Mouse (Mus musculus) embryonic facial prominence, embryonic 12.5 days (tissue): ENCODE data around the gene Sstr5. TPM values are rescaled to one million over a fixed set of nuclear protein-coding genes. Genes with fewer than 3 reads are reported as not detected.

Source experiments
- ATAC-seq: fragments of 200-750 bp; cut with Nextera tagmentation; 2 replicates; pipeline ENCODE4 v1.8.0; 2017; ENCODE audit not compliant: insufficient number of reproducible peaks, insufficient read depth, low FRiP score, low TSS enrichment
- H3K27ac ChIP-seq: fragments of 300-500 bp; sonication (generic); 2 replicates; pipeline ENCODE4 v1.5.1; 2016; ENCODE audit warnings: mild to moderate bottlenecking
- H3K27me3 ChIP-seq: fragments of 300-500 bp; sonication (generic); 2 replicates; pipeline ENCODE4 v1.6.1; 2016; ENCODE audit warnings: mild to moderate bottlenecking, moderate library complexity
- H3K36me3 ChIP-seq: fragments of 300-500 bp; sonication (generic); 2 replicates; pipeline ENCODE4 v1.6.1; 2016; ENCODE audit warnings: mild to moderate bottlenecking
- H3K4me1 ChIP-seq: fragments of 300-500 bp; sonication (generic); 2 replicates; pipeline ENCODE4 v1.6.1; 2016
- H3K4me2 ChIP-seq: fragments of 300-500 bp; sonication (generic); replicated peaks from 2 replicates; pipeline ENCODE4 v1.6.1; 2016; ENCODE audit warnings: mild to moderate bottlenecking, moderate library complexity
- H3K4me3 ChIP-seq: fragments of 300-500 bp; sonication (generic); 2 replicates; pipeline ENCODE4 v1.5.1; 2016; ENCODE audit warnings: mild to moderate bottlenecking
- H3K9ac ChIP-seq: fragments of 300-500 bp; sonication (generic); 2 replicates; pipeline ENCODE4 v1.6.1; 2016; ENCODE audit warnings: mild to moderate bottlenecking, moderate library complexity
- H3K9me3 ChIP-seq: fragments of 300-500 bp; sonication (generic); 2 replicates; pipeline ENCODE4 v1.6.1; 2016; ENCODE audit warnings: mild to moderate bottlenecking, moderate library complexity
- WGBS: fragments of 180-500 bp; shearing (Covaris S2); methylation state at CpG from one replicate; pipeline ENCODE4 v1.1.7; 2016; 5-methylcytosine and 5-hydroxymethylcytosine counted together
- polyA plus RNA-seq: library from polyadenylated mRNA; unstranded; fragments of >200 nt; fragmentation: Nextera tagmentation; extraction: Ambion mirVana; gene quantifications from 2 replicates; pipeline ENCODE4 v1.2.1, GENCODE M21; 2016

The Sstr5 gene
- polyA plus RNA-seq, 1 experiment from 2014 or later, result 0.47 TPM

- Histone ChIP-seq H3K27ac (no peak overlapping the region), H3K36me3 (no peaks in the 10 kb centered on the region), H3K9me3 (no peaks in the 10 kb centered on the region), H3K4me3 (no peak overlapping the region), H3K9ac (no peak overlapping the region), H3K4me2 (no peak overlapping the region), H3K4me1 (peaks cover 2% of the 10 kb centered on the region; the same call in 1 of the 2 replicates), H3K27me3 (no peaks in the 10 kb centered on the region)
- WGBS, result 75% methylated on average over 3 of the region's 3 CpGs
- no peak for ATAC-seq
Observed at GRCm38 (mm10) chr17:25445841-25446240, 51.2 kb downstream of the Sstr5 start.

GRCm38 (mm10) chr17:25445074-25445473, 52.0 kb downstream of the Sstr5 start:
- 36% methylated on average over 4 of the region's 4 CpGs for WGBS
- Histone ChIP-seq H3K27me3 (no peaks in the 10 kb centered on the region), H3K4me2 (no peak overlapping the region), H3K9ac (no peak overlapping the region), H3K27ac (no peak overlapping the region), H3K4me1 (peaks cover 5% of the 10 kb centered on the region; the same call in 1 of the 2 replicates), H3K36me3 (no peaks in the 10 kb centered on the region), H3K9me3 (no peaks in the 10 kb centered on the region), H3K4me3 (no peak overlapping the region)
- ATAC-seq, result no peak

GRCm38 (mm10) chr17:25442889-25443288, 54.2 kb downstream of the Sstr5 start:
- no peak overlapping the region for H3K4me2 ChIP-seq
- H3K27ac ChIP-seq, result no peak overlapping the region
- 53% methylated on average over 3 of the region's 3 CpGs for WGBS
- H3K9me3 ChIP-seq, result no peaks in the 10 kb centered on the region
- no peak for ATAC-seq
- peaks cover 5% of the 10 kb centered on the region; the same call in 1 of the 2 replicates for H3K4me1 ChIP-seq
- no peak overlapping the region for H3K4me3 ChIP-seq
- H3K9ac ChIP-seq, result no peak overlapping the region
- H3K36me3 ChIP-seq, result no peaks in the 10 kb centered on the region
- H3K27me3 ChIP-seq, result no peaks in the 10 kb centered on the region

- Histone ChIP-seq H3K27ac (no peak overlapping the region), H3K9ac (no peak overlapping the region), H3K4me1 (peaks cover 5% of the 10 kb centered on the region; the same call in 1 of the 2 replicates), H3K9me3 (no peaks in the 10 kb centered on the region), H3K27me3 (no peaks in the 10 kb centered on the region), H3K36me3 (no peaks in the 10 kb centered on the region), H3K4me3 (no peak overlapping the region), H3K4me2 (no peak overlapping the region)
- 76% methylated on average over 6 of the region's 6 CpGs for WGBS
- ATAC-seq, result no peak
Observed at GRCm38 (mm10) chr17:25441417-25441816, 55.7 kb downstream of the Sstr5 start.

Other genes with a start within 250 kb of the Sstr5 start
- gene Baiap3, start 240.9 kb downstream of the Sstr5 start, polyA plus RNA-seq, result 1.5 and 1.9 TPM in 2 replicates
- 782 and 798 TPM in 2 replicates for gene Ube2i, start 222.7 kb downstream of the Sstr5 start, polyA plus RNA-seq
- gene Prss34, start 198.9 kb downstream of the Sstr5 start, polyA plus RNA-seq, result not detected in 2 replicates
- gene Prss28, start 188.6 kb downstream of the Sstr5 start, polyA plus RNA-seq, result 0.19 TPM in 1 of 2 replicates, not detected in the other
- not detected in 2 replicates for gene Prss29, start 178.6 kb downstream of the Sstr5 start, polyA plus RNA-seq
- gene Tpsab1, start 151.7 kb downstream of the Sstr5 start, polyA plus RNA-seq, result not detected in 2 replicates
- not detected in 2 replicates for gene Tpsb2, start 131.0 kb downstream of the Sstr5 start, polyA plus RNA-seq
- gene Tpsg1, start 128.0 kb downstream of the Sstr5 start, polyA plus RNA-seq, result 0.31 TPM in 1 of 2 replicates, not detected in the other
- 8.7 and 11.9 TPM in 2 replicates for gene Cacna1h, start 63.5 kb downstream of the Sstr5 start, polyA plus RNA-seq
- gene Tekt4, start 42.7 kb downstream of the Sstr5 start, polyA plus RNA-seq, result 0.13 and 0.22 TPM in 2 replicates
- gene Sox8, start 73.4 kb upstream of the Sstr5 start, polyA plus RNA-seq, result 11.8 and 13.2 TPM in 2 replicates
- 29.4 and 31.4 TPM in 2 replicates for gene Lmf1, start 81.8 kb upstream of the Sstr5 start, polyA plus RNA-seq
- gene Gng13, start 219.9 kb upstream of the Sstr5 start, polyA plus RNA-seq, result 2.6 and 5.6 TPM in 2 replicates
- gene Chtf18, start 230.1 kb upstream of the Sstr5 start, polyA plus RNA-seq, result 43.5 and 45.9 TPM in 2 replicates
- gene Rpusd1, start 230.4 kb upstream of the Sstr5 start, polyA plus RNA-seq, result 27.0 and 29.1 TPM in 2 replicates
- gene Mslnl, start 238.8 kb upstream of the Sstr5 start, polyA plus RNA-seq, result 0.35 and 0.41 TPM in 2 replicates